Mouse (Mus musculus) bone marrow, adult 2 months (tissue): Measurements from ENCODE around the gene Nrg4. TPM values are rescaled to one million over a fixed set of nuclear protein-coding genes. Genes with fewer than 3 reads are reported as not detected.

Experiments
- H3K27ac ChIP-seq: fragments of 200-500 bp; 2 replicates; pipeline ENCODE4 v1.5.1; 2012; ENCODE audit warnings: low read depth, mild to moderate bottlenecking, control low read depth, inconsistent platforms, low read length; ENCODE audit not compliant: control insufficient read depth, poor library complexity, insufficient read depth
- H3K4me1 ChIP-seq: fragments of 200-500 bp; 2 replicates; pipeline ENCODE4 v1.6.1; 2011; ENCODE audit warnings: low read length; ENCODE audit not compliant: control insufficient read depth, insufficient read depth
- H3K4me3 ChIP-seq: fragments of 200-500 bp; replicated peaks from 2 replicates; pipeline ENCODE3; 2011; ENCODE audit warnings: mild to moderate bottlenecking, low read depth, low read length, control low read depth; ENCODE audit not compliant: control insufficient read depth
- CTCF ChIP-seq: fragments of 200-500 bp; IDR thresholded peaks from 2 replicates; pipeline ENCODE4 v1.5.1; 2011; ENCODE audit warnings: low read length, control low read depth; ENCODE audit not compliant: control insufficient read depth, insufficient read depth
- POLR2A ChIP-seq: fragments of 200-500 bp; IDR thresholded peaks from 2 replicates; pipeline ENCODE4 v1.6.1; 2011; ENCODE audit warnings: low read depth, mild to moderate bottlenecking, control low read depth, low read length, borderline replicate concordance; ENCODE audit not compliant: control insufficient read depth
- WGBS: fragments of 180-500 bp; shearing (Covaris S2); methylation state at CpG from one replicate; pipeline ENCODE4 v1.1.7; 2018; 5-methylcytosine and 5-hydroxymethylcytosine counted together
- polyA plus RNA-seq: library from polyadenylated mRNA; stranded (reverse); fragments of >200 nt; gene quantifications from 2 replicates; pipeline ENCODE4 v1.2.4, GENCODE M21; 2011; ENCODE audit warnings: low replicate concordance; ENCODE audit not compliant: missing spikeins, insufficient read depth, insufficient read length

Gene Nrg4
- polyA plus RNA-seq, 1 experiment: 1.2 TPM

GRCm38 (mm10) chr9:55228149-55228548 is 98.5 kb downstream of the Nrg4 start:
- WGBS: 78% methylated on average over 4 of the region's 4 CpGs
- H3K4me3 ChIP-seq: no peak overlapping the region
- no peaks in the 10 kb centered on the region; the same call in 1 of the 2 replicates for H3K4me1 ChIP-seq
- no peak for TF ChIP-seq CTCF
- H3K27ac ChIP-seq: no peak overlapping the region

GRCm38 (mm10) chr9:55226251-55226650 is 100.4 kb downstream of the Nrg4 start:
- no peak overlapping the region for H3K4me3 ChIP-seq
- 72% methylated on average over 3 of the region's 3 CpGs for WGBS
- TF ChIP-seq POLR2A (no peak), CTCF (no peak)
- H3K4me1 ChIP-seq: no peaks in the 10 kb centered on the region
- no peak overlapping the region for H3K27ac ChIP-seq

- no peak overlapping the region for H3K27ac ChIP-seq
- no peaks in the 10 kb centered on the region for H3K4me1 ChIP-seq
- WGBS: 83% methylated on average over 7 of the region's 7 CpGs
- TF ChIP-seq CTCF (no peak), POLR2A (no peak)
- no peak overlapping the region for H3K4me3 ChIP-seq
These were observed 101.4 kb downstream of the Nrg4 start for GRCm38 (mm10) chr9:55225165-55225737.

- TF ChIP-seq CTCF: no peak
- no peak overlapping the region for H3K27ac ChIP-seq
- WGBS: 68% methylated on average over 3 of the region's 3 CpGs
These were observed 109.3 kb downstream of the Nrg4 start for GRCm38 (mm10) chr9:55217381-55217780.

GRCm38 (mm10) chr9:55216078-55216477 is 110.6 kb downstream of the Nrg4 start:
- no peak overlapping the region for H3K27ac ChIP-seq
- no peaks in the 10 kb centered on the region; the same call in 1 of the 2 replicates for H3K4me1 ChIP-seq
- 78% methylated on average over 2 of the region's 2 CpGs for WGBS
- TF ChIP-seq CTCF (no peak), POLR2A (no peak)
- no peak overlapping the region for H3K4me3 ChIP-seq

More at GRCm38 (mm10) chr9:55217381-55217780, 109.3 kb downstream of the Nrg4 start:
- Histone ChIP-seq H3K4me3 (no peak overlapping the region), H3K4me1 (no peaks in the 10 kb centered on the region; the same call in 1 of the 2 replicates)

- no peak for TF ChIP-seq CTCF
- no peak for TF ChIP-seq POLR2A
- H3K4me3 ChIP-seq: no peak overlapping the region
- WGBS: 71% methylated on average over 3 of the region's 3 CpGs
- no peak overlapping the region for H3K27ac ChIP-seq
- no peaks in the 10 kb centered on the region; the same call in 1 of the 2 replicates for H3K4me1 ChIP-seq
These were observed 111.0 kb downstream of the Nrg4 start for GRCm38 (mm10) chr9:55215648-55216047.

- TF ChIP-seq CTCF: no peak
- TF ChIP-seq POLR2A: no peak
- 88% methylated on average over 3 of the region's 3 CpGs for WGBS
- Histone ChIP-seq H3K4me1 (no peaks in the 10 kb centered on the region; the same call in 1 of the 2 replicates), H3K4me3 (no peak overlapping the region), H3K27ac (no peak overlapping the region)
These were observed 111.6 kb downstream of the Nrg4 start for GRCm38 (mm10) chr9:55215056-55215455.

GRCm38 (mm10) chr9:55213396-55213795 is 113.2 kb downstream of the Nrg4 start:
- H3K4me1 ChIP-seq: no peaks in the 10 kb centered on the region; the same call in 1 of the 2 replicates
- no peak overlapping the region for H3K4me3 ChIP-seq
- H3K27ac ChIP-seq: no peak overlapping the region
- TF ChIP-seq CTCF: no peak
- TF ChIP-seq POLR2A: no peak
- 91% methylated on average over 1 of the region's 1 CpGs for WGBS

GRCm38 (mm10) chr9:55211611-55212010 is 115.0 kb downstream of the Nrg4 start:
- TF ChIP-seq POLR2A (no peak), CTCF (no peak)
- Histone ChIP-seq H3K4me3 (no peak overlapping the region), H3K27ac (no peak overlapping the region), H3K4me1 (no peaks in the 10 kb centered on the region; the same call in 1 of the 2 replicates)
- WGBS: 83% methylated on average over 4 of the region's 4 CpGs
